Mouse (Mus musculus): ENCODE data around the gene Pex26.

GRCm38 (mm10) chr6:121134884-121135283, 48.6 kb upstream of the Pex26 start:
- TF ChIP-seq GATA1 (IDR thresholded peaks at IDR 0.05; ENCODE audit: low read length): no peak
- no peak for TF ChIP-seq TAL1 (IDR thresholded peaks at IDR 0.05; ENCODE audit: low read length)

Measured in erythroblast, embryonic 14.5 days (primary cell).